ENCODE assay signal across 9 mouse cellular contexts in genomic region chr17:56251136-56251829, GRCm38 (mm10). TPM values are rescaled to one million over a fixed set of nuclear protein-coding genes. Genes with fewer than 3 reads are reported as not detected.
DNase-seq lines count a peak whose midpoint lies in the region; ATAC-seq lines count a peak whose summit lies in the region.
"Had no signal": no experiment of that assay in that cellular context is flagged by ENCODE, and none has a peak within 500 bp of the region (broad histone marks: within the 10 kb centered on the region; RNA-seq: fewer than 3 reads in every experiment).

No protein-coding gene starts in this region.

- no peak overlapping the region for H3K4me3 ChIP-seq in embryonic facial prominence, embryonic 14.5 days (ENCODE audit: low read depth, low read length)
- H3K4me3 ChIP-seq in hindbrain, embryonic 10.5 days, result 0 out of 2 replicates have a peak overlapping the region, but pooled peaks have one; percentile 18
- H3K4me3 ChIP-seq: liver, embryonic 15.5 days had no signal

- no peaks in the 10 kb centered on the region for H3K36me3 ChIP-seq in embryonic facial prominence, embryonic 14.5 days (ENCODE audit: control insufficient read depth, insufficient read depth, low read length)
- no peaks in the 10 kb centered on the region for H3K36me3 ChIP-seq in hindbrain, embryonic 10.5 days
- H3K36me3 ChIP-seq: liver, embryonic 15.5 days had no signal

- 29% methylated on average over 6 of the region's 6 CpGs for WGBS in embryonic facial prominence, embryonic 14.5 days
- WGBS in hindbrain, embryonic 10.5 days, result 28% methylated on average over 6 of the region's 6 CpGs

- peak; percentile 49 for ATAC-seq in activated CD4-positive, CD25-positive, alpha-beta regulatory T cell, adult 4 months
- ATAC-seq in embryonic facial prominence, embryonic 14.5 days (ENCODE audit: low read depth), result no peak
- ATAC-seq in megakaryocyte, adult 5-6 weeks (ENCODE audit: poor library complexity, severe bottlenecking), result peak; percentile 38

- no peak overlapping the region for H3K27ac ChIP-seq in embryonic facial prominence, embryonic 14.5 days (replicated peaks; ENCODE audit: low read depth, low read length)
- H3K27ac ChIP-seq in hindbrain, embryonic 10.5 days, result 0 out of 2 replicates have a peak overlapping the region, but pooled peaks have one; percentile 35
- H3K27ac ChIP-seq: liver, embryonic 15.5 days had no signal

- peak; percentile 61 to 70 for DNase-seq in cerebellum, adult 18-20 months
- DNase-seq in cerebellum, adult 8-10 months, result no peak
- DNase-seq in embryonic facial prominence, embryonic 14.5 days (ENCODE audit: low spot score), result peak; percentile 45
- DNase-seq in hindbrain, embryonic 10.5 days (ENCODE audit: low spot score), result peak; percentile 68
- peak; percentile 75 to 77 for DNase-seq in layer of hippocampus, postnatal 10 days (ENCODE audit: low spot score in 2 of 2)
- DNase-seq in right cerebral cortex, postnatal 25 days, result peak; percentile 52

- no peak overlapping the region for H3K4me2 ChIP-seq in embryonic facial prominence, embryonic 14.5 days (ENCODE audit: low read depth, low read length)
- H3K4me2 ChIP-seq: liver, embryonic 15.5 days had no signal

- no peaks in the 10 kb centered on the region for H3K4me1 ChIP-seq in embryonic facial prominence, embryonic 14.5 days (ENCODE audit: control insufficient read depth, insufficient read depth, low read length)
- peaks cover 16% of the 10 kb centered on the region for H3K4me1 ChIP-seq in hindbrain, embryonic 10.5 days (replicated peaks)

- H3K27me3 ChIP-seq in embryonic facial prominence, embryonic 14.5 days (replicated peaks; ENCODE audit: control insufficient read depth, insufficient read depth, low read length), result no peaks in the 10 kb centered on the region
- 0 out of 2 replicates have a peak, but pooled peaks cover 3% of the 10 kb centered on the region for H3K27me3 ChIP-seq in hindbrain, embryonic 10.5 days (ENCODE audit: insufficient read depth, poor library complexity, severe bottlenecking)
- H3K27me3 ChIP-seq: liver, embryonic 15.5 days had no signal

- H3K9ac ChIP-seq in embryonic facial prominence, embryonic 14.5 days (ENCODE audit: low read depth, low read length), result no peak overlapping the region
- H3K9ac ChIP-seq: liver, embryonic 15.5 days had no signal

- H3K9me3 ChIP-seq in embryonic facial prominence, embryonic 14.5 days (ENCODE audit: control insufficient read depth, low read length), result no peaks in the 10 kb centered on the region
- H3K9me3 ChIP-seq in hindbrain, embryonic 10.5 days, result no peaks in the 10 kb centered on the region
- H3K9me3 ChIP-seq: liver, embryonic 15.5 days had no signal

RNA-seq across cellular contexts. Expression of gene Fem1a, which starts 5.3 kb away (rescaled TPM):
- polyA plus RNA-seq in activated CD4-positive, CD25-positive, alpha-beta regulatory T cell, adult 4 months (2017; shearing (Covaris generic)), result 1 to 10 TPM; 4.5 to 5.8 TPM
- 19.6 and 20.5 TPM in 2 replicates for polyA plus RNA-seq in embryonic facial prominence, embryonic 14.5 days (2014; fragmentation: Nextera tagmentation; extraction: Ambion mirVana)
- polyA plus RNA-seq in hindbrain, embryonic 10.5 days (2016; fragmentation: Nextera tagmentation; extraction: Ambion mirVana), result 13.3 and 15.5 TPM in 2 replicates
- 10 to 100 TPM; 45.3 to 46.5 TPM for total RNA-seq in layer of hippocampus, postnatal 10 days (2021)
- total RNA-seq in megakaryocyte, adult 5-6 weeks (2015), result 10.2 and 11.8 TPM in 2 replicates
- 15.7 and 16.9 TPM in 2 replicates for total RNA-seq in megakaryocyte, adult 5-6 weeks (2017)

RNA-seq across cellular contexts. Expression of gene Ticam1, which starts 25.3 kb away (rescaled TPM):
- polyA plus RNA-seq in activated CD4-positive, CD25-positive, alpha-beta regulatory T cell, adult 4 months (2017; shearing (Covaris generic)), result 10 to 100 TPM in 1 of 2 experiments, 1 to 10 TPM in 1; 6.4 to 11.3 TPM
- polyA plus RNA-seq in embryonic facial prominence, embryonic 14.5 days (2014; fragmentation: Nextera tagmentation; extraction: Ambion mirVana), result 6.9 and 8.1 TPM in 2 replicates
- 2.4 and 2.6 TPM in 2 replicates for polyA plus RNA-seq in hindbrain, embryonic 10.5 days (2016; fragmentation: Nextera tagmentation; extraction: Ambion mirVana)
- total RNA-seq in layer of hippocampus, postnatal 10 days (2021), result 1 to 10 TPM; 5.2 to 5.9 TPM
- 14.3 and 15.0 TPM in 2 replicates for total RNA-seq in megakaryocyte, adult 5-6 weeks (2015)
- total RNA-seq in megakaryocyte, adult 5-6 weeks (2017), result 6.0 and 6.1 TPM in 2 replicates

RNA-seq across cellular contexts. Expression of gene Dpp9, which starts 32.6 kb away (rescaled TPM):
- 10 to 100 TPM; 11.5 to 16.9 TPM for polyA plus RNA-seq in activated CD4-positive, CD25-positive, alpha-beta regulatory T cell, adult 4 months (2017; shearing (Covaris generic))
- 32.5 and 37.1 TPM in 2 replicates for polyA plus RNA-seq in embryonic facial prominence, embryonic 14.5 days (2014; fragmentation: Nextera tagmentation; extraction: Ambion mirVana)
- polyA plus RNA-seq in hindbrain, embryonic 10.5 days (2016; fragmentation: Nextera tagmentation; extraction: Ambion mirVana), result 43.0 and 52.3 TPM in 2 replicates
- 10 to 100 TPM; 44.5 to 45.6 TPM for total RNA-seq in layer of hippocampus, postnatal 10 days (2021)
- 25.4 and 26.2 TPM in 2 replicates for total RNA-seq in megakaryocyte, adult 5-6 weeks (2015)
- total RNA-seq in megakaryocyte, adult 5-6 weeks (2017), result 17.3 and 18.1 TPM in 2 replicates

RNA-seq across cellular contexts. Expression of gene Plin3, which starts 41.4 kb away (rescaled TPM):
- polyA plus RNA-seq in activated CD4-positive, CD25-positive, alpha-beta regulatory T cell, adult 4 months (2017; shearing (Covaris generic)), result 10 to 100 TPM; 22.5 to 40.9 TPM
- polyA plus RNA-seq in embryonic facial prominence, embryonic 14.5 days (2014; fragmentation: Nextera tagmentation; extraction: Ambion mirVana), result 76.9 and 88.4 TPM in 2 replicates
- 50.9 and 61.6 TPM in 2 replicates for polyA plus RNA-seq in hindbrain, embryonic 10.5 days (2016; fragmentation: Nextera tagmentation; extraction: Ambion mirVana)
- total RNA-seq in layer of hippocampus, postnatal 10 days (2021), result 1 to 10 TPM; 5.7 to 7.3 TPM
- total RNA-seq in megakaryocyte, adult 5-6 weeks (2015), result 7.1 and 9.1 TPM in 2 replicates
- 28.3 and 29.2 TPM in 2 replicates for total RNA-seq in megakaryocyte, adult 5-6 weeks (2017)

RNA-seq across cellular contexts. Expression of gene Arrdc5, which starts 48.8 kb away (rescaled TPM):
- not detected for polyA plus RNA-seq in activated CD4-positive, CD25-positive, alpha-beta regulatory T cell, adult 4 months (2017; shearing (Covaris generic))
- polyA plus RNA-seq in embryonic facial prominence, embryonic 14.5 days (2014; fragmentation: Nextera tagmentation; extraction: Ambion mirVana), result not detected in 2 replicates
- polyA plus RNA-seq in hindbrain, embryonic 10.5 days (2016; fragmentation: Nextera tagmentation; extraction: Ambion mirVana), result not detected in 2 replicates
- total RNA-seq in layer of hippocampus, postnatal 10 days (2021), result not detected
- total RNA-seq in megakaryocyte, adult 5-6 weeks (2015), result not detected in 2 replicates
- not detected in 2 replicates for total RNA-seq in megakaryocyte, adult 5-6 weeks (2017)
- polyA plus RNA-seq: liver, embryonic 15.5 days had no signal
